Mouse (Mus musculus) 416B (cell line): ENCODE results near the gene Vmn1r149.
"Not testable (repeated sequence)": the region's sequence is repeated elsewhere in the genome, so short reads cannot be mapped to it uniquely, and the experiment has no call there.

ENCODE experiments used
- DNase-seq: peaks from one replicate; pipeline ENCODE4 v3.0.0; 2011; ENCODE audit warnings: low read depth

The Vmn1r149 gene

DNA sequence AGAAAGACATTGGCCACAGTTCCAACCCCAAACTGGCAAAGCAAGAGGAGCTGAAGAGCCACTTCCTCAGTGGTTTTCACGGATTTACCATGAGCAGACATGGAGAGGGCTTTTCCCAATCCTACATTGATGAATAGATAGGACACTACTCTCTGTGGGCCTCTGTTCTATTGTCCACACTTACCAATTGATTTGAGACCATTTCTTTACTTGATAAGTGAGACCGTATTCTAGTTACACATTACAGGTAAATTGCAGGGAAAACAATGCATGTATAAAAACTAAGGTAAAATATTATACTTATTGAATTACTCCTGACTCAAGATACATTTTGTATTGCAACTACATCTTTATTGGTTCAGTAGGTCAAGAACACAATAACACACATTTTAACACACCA is at the start of gene Vmn1r149:
Vmn1r149 (minus strand) TSS at position 101 of the 400 bp plus-strand sequence.
- DNase-seq = not testable (repeated sequence)

DNA sequence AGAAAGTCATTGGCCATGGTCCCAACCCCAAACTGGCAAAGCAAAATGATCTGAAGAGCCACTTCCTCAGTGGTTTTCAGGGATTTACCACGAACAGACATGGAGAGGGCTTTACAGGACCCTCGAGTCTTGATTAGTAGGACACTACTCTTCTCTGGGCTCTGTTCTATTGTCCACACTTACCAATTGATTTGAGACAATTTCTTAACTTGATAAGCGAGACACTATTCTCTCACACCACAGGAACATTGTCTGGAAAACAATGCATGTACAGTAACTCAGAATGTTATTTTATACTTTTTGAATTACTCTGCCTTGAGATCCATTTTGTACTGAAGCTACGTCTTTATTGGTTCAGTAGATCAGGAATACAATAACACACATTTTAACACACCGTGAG is 25.9 kb upstream of the Vmn1r149 start, which contains the start of gene Gm10665:
Gm10665 (minus strand) TSS at position 101 of the 400 bp plus-strand sequence.
- not testable (repeated sequence) for DNase-seq

DNA sequence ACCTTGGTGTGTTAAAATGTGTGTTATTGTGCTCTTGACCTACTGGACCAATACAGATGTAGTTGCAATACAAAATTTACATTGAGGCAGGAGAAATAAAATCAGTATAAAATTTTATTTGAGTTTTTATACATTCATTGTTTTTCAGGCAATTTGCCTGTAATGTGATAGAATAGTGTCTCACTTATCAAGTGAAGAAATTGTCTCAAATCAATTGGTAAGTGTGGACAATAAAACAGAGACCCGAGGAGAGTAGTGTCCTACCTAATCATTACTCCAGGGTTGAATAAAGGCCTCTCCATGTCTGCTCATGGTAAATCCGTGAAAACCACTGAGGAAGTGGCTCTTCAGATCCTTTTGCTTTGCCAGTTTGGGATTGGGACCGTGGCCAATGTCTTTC is 24.7 kb downstream of the Vmn1r149 start, which contains the start of gene Vmn1r148:
Vmn1r148 (plus strand) TSS at position 301 of the 400 bp plus-strand sequence.
- not testable (repeated sequence) for DNase-seq
